Mouse (Mus musculus) ovary, postnatal 36 days (tissue): ENCODE measurements around the gene Egfl7.
A peak's percentile ranks its signal among the peaks of the same experiment; 100 is the strongest.

Experiments used
- DNase-seq: peaks from one replicate; pipeline ENCODE4 v3.0.0; 2022; ENCODE audit warnings: low spot score, mixed read lengths

The Egfl7 gene

DNA sequence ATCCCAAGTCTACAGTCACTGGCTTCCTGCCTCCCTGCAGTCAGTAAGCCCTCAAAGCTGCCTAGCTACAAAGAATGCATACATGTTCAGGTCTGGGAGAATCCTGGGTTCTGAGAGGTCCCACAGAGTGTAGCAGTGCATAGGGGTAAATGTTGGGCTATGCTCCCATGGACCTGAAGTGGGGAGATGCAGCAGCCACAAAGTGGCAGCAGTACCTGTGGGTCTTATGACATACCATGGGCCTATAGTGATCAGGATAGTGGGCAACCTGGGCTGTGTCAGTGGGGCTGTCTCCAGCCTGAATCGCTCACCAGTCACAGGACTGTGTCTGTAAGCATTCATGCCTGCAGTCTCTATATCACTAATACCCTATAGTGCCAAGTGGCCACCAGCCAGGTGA lies at the start of gene Egfl7:
Gene Egfl7 (plus strand): TSS at position 301 of the 400 bp plus-strand sequence.
- no peak for DNase-seq

DNA sequence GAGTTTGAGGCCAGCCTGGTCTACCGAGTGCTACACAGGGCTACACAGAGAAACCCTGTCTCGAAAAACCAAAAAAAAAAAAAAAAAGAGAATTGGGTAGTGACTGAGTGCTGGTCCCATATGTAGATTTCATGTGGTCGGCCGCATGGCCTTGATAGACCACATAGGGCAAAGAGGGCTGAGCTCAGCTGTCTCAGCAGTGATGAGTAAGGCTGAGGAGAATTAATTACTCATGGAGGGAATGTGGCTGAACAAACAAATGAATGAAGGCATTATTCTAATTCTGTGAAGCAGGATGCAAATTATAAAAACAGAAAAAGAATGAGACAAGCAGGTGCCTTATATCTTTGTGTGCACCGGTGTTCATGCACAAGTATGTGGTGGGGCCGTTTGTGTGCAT lies 48.0 kb upstream of the Egfl7 start:
- no peak for DNase-seq

DNA sequence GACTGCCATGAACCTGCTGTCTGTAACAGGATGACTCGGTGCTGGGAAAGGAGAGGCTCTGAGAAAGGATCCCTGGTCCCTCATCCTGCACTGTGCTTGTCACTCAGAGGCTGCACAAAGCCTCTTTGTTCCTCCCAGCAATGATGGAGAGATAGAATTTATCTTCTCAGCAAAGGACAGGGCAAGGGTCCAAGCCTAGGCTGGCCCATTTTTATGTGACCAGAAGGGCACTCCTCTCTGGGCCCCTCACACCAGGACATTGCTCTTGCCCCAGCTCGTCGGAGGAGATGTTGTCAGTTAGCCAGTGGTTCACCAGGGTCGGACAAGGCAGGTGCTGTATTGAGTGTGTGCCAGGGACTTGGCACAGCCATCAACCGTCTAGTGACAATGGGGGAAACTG lies 46.6 kb upstream of the Egfl7 start:
- DNase-seq: no peak

DNA sequence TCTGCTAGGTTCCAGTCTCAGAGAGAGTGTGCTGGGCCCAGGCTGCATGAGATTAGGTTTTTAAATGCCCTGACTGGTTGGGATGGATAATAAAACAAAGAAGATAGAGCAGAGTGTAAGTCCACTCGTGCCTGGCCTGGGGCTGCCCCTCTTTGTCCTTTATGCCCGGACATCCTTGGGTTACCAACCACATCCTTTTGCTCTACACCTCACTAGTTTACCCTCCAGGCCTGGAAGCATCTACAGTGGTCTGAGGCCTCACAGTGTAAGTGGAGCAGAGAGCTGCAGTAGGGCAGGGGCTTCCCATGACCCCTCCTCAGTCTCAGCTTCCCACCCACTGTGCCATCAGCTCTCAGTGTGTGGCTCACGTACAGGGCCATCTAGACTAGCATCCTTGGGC lies 45.7 kb upstream of the Egfl7 start:
- DNase-seq: no peak

DNA sequence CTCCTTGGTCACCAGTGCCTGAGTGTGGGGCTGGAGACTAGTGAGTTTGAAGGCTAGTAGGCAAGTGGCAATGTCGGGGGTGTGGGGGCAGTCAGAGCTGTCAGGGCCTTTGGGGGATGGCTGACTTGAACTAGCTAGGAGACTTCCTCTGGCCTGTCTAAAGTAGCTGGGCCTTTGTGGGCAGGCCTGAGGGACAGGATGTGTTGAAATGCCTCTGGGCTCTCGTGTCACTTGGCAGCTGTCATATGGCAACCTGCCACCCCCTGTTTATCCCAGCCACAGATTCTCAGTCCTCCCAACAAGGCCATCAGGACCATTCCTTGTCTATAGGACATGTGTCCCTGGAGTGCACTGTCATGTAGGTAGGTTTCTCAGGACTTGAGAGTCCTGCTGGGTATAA lies 45.2 kb upstream of the Egfl7 start:
- DNase-seq: no peak

DNA sequence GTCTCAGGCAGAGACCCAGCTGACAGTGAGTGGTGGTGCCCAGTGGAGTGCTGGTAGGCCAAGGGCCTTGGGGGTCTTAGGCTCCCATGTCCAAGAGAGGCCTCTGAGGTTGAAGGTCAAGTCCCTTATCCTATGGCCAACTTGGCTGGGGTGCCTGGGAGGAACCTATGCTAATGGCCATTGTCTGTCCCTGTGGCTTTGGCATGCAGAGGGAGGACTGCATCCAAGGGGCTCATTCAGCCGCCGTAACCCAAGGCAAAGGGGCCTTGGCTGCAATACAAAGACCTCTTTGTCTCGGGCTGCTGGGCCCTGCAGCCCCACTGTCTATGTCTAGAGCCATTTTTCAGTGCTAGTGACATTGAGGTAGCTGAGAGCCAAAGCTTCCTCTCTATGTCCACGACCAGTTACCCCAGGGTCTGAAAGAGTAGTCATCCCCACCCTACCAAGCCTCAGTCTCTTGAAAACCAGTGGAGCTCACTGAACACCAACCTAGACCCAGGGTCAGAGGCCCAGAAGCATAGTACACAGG lies 44.2 kb upstream of the Egfl7 start:
- DNase-seq: no peak

DNA sequence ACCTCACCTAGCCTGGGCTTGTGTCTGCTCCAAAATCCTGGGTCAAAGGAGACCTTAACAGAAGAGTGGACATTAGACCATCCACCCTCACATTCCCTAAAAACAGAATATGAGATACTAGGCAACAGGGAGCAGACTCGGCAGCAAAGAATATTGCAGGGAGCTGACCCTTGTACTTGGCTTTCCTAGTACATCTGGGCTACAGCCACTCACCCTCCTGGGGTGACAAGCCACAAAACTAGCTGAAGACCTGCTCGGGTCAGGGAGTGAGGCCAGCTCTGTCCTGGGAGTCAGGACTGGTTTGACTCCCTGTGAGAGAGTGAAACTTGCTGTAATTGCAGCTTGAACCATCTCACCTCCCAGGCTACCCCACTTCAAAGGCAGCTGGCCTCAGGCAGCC lies 40.3 kb upstream of the Egfl7 start:
- no peak for DNase-seq

DNA sequence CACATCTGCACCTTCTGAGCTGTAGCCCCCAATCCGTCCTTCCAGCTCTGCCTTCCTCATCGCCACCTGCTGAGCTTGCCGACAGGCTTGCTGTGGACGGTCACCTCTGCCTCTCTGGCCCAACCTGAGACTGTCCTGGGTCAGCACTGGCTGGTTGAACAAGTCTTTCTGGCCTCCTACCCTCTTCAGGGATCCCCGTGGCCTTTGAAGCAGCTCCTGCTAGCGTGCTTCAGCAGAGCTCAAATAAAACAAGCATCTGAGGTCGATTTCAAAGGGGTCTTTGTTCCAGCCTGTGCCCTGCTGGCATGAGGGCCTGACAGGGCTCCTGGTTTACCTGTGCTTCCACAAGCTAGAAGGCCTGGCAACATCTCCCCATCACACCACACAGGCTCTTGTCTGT lies 39.1 kb upstream of the Egfl7 start:
- no peak for DNase-seq

DNA sequence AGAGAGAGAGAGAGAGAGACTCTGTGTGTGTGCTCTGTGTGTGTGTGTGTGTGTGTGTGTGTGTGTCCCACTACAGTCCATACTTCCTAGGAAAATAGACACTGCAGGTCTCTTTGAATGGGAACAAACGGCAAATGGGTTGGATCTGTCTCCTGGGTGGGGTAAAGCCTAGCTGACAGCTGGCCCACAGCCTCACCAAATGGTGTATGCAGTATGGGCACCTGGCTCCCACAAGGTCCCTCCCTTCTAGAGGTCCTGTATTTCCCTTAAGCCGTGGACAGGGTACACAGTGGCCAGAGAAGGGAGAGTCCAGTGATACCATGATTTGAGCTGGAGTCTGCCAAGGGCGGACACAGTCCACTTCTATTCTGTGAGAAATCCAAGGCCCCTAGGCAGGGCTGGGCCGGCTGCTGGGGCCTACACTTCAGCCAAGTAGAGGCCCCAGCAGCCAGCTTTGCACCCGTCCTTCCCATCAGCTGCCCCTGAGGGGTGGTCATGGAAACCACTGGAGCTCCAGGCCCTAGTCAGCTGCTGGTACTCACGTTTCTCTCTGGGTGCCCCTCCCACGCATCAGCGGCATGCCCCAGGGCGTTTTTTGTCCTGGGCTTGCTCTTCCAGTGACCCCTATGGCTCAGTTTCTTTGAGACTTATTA lies 38.4 kb upstream of the Egfl7 start:
- no peak for DNase-seq

DNA sequence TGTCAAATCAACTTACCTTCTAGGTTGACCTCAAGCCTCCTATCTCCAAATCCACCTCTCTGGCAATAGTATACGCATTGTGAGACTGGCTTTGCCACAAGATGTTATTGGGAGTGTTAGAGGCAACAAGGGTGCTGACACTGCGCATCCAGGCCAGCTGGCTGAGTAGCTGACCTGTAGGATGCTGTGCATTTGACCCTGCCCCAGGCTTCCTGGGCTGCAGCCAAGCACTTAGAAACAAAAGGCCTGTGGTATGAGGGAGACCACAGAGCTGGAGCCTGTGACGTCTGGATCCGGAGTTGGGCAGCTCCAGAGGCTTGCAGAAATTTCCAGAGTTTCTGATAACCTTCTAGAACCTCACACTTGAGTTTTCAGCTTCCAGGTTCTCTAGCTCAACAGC lies 36.7 kb upstream of the Egfl7 start:
- no peak for DNase-seq

DNA sequence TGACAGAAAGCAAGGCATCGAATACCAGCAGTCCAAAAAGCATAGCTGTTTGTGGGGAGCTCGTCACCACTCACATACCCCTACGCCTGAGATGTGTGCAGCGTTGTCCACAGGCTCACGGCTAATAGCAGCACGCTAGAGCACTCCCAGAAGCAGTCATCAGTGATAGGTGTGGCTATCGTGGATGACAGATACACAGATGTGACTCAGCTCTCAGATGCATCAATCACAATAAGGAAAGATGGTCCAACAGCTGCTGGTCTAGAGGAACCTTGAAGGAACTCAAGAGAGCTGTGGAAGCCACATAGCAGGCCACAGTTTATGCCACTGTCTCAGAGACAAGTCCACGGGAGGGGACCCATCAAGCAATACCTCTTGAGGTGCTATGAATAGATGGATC lies 36.0 kb upstream of the Egfl7 start:
- no peak for DNase-seq

DNA sequence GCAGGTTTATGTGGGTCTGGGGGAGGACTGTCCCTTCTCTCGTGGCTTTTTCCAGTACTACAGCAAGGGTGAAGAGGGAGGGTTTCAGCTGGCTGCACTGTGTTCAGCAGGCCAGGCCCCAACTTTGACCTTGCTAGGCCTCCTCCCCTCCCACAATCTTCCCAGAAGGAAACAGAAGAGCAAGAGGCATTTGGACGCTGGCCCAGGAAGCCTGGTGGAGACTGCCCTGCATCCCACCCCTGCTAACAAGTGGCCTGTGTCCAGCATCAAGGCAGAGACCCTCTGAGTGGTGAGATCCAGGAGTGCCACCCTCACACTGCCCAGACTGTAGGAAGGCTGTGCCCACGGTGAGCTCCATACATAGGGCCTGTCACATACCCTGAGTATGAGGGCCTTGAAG lies 35.5 kb upstream of the Egfl7 start:
- DNase-seq: peak; percentile 57

DNA sequence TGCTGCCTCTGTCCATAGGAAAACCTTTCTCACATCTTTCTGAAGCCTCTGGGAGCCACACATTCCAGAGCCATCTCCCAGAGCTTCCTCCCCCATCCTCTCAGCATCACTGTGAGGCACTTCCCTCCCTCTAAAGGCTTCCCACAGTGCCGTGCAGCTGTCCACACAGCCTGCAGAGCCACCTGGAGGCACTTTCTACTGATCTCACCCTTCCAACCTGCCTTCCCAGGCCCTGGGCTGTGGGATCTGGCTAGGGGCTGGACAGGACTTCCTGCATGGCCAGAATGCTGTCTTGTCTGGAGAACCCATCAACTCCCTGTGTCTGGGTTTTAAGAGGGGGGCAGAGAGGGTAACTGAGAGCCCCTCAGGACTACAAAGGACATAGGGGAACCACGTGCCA lies 32.3 kb upstream of the Egfl7 start:
- no peak for DNase-seq

DNA sequence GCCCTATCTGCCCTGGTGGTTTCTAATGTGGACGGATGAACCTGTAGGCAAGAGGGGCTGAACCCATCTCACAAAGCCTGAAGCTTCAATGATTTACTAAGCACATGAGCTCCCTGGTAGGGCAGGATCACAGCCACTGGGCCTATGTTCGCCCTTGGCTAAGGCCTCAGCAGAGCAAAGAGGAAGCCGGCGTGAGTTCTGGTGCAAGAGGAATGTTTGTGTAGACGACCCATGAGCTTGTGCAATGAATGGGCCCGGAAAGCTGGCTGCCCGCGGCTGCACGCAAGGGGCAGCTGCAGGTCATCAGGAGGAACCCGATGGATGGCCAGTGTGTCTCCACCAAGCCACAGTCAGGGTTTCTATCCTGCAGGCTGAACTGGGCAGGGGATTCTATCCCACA lies 30.0 kb upstream of the Egfl7 start:
- DNase-seq: peak; percentile 41

DNA sequence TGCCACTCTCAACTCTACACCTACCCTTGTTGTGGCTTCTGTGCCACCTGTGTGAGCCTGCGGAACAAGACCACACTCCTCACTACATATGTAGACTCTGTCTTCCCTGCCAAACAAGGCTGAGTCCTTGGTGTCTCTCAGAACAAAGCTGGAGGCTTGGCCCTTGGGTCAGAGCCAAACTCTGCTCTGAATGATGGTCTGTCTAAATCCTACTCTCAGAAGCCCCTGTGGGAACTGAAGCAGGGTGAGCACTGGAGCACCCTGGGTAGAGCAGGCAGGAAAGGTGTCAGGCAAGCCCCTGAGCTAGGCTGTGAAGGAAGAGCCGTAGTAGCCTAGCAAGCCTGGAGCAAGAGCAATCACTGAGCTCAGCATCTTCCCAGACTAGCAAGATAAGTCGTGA lies 29.6 kb upstream of the Egfl7 start:
- no peak for DNase-seq

DNA sequence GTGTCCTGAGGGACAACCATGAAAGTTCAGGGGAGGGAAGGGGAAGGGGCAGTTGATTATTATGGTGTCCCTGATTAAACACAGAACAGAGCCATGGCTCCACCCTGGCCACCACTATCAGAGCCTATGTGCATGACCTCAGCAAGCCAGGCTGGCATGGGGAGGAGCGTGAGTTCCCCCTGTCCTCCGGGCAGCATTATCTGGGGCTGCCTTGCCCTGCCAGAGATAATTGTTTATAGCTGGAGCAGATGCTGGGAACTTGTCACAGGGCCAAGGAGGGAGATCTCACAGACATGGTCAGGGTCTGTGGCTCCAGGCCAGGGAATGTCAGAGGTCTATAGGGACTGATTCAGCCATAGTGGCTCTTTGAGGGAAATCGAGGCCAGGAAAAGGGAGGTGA lies 29.0 kb upstream of the Egfl7 start:
- peak; percentile 32 for DNase-seq

DNA sequence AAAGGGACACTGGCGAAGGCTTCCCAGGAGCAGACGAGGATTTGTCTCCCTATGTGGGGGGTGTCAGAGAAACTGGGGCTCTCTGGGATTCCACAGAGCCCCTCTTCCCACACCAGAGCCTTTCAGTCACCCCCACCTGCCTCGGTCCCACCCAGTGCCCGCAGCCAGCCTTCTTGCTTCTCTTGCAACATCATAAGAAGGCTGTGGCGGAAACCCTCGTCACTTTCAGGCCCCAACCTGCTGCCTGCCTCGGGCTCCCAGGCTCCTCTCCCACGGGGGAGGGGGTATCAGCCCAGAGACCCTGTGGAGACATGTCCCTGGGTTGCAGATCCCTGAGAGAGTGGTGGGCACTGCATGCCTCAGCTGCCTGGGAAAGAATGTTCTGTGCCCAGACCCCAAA lies 28.4 kb upstream of the Egfl7 start:
- no peak for DNase-seq

DNA sequence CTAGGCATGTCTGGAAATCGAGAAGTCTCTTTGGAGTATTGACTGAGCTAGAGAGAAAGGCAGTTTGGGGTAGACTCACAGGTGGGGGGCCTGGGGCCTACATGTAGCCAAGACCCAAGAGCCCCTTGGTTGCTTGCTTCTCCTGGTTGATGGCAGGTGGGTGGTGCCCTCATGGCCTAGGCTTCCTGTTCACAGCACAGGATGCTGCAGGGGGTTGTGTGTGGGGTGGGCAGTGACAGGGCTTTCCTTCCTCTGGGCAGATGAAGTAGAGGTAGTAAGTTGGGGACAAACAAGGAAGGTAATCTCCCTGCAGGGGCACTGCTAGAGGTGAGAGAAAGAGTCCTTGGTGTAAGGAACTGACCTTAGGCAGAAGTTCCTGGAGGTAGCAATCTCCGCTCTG lies 27.7 kb upstream of the Egfl7 start:
- no peak for DNase-seq

DNA sequence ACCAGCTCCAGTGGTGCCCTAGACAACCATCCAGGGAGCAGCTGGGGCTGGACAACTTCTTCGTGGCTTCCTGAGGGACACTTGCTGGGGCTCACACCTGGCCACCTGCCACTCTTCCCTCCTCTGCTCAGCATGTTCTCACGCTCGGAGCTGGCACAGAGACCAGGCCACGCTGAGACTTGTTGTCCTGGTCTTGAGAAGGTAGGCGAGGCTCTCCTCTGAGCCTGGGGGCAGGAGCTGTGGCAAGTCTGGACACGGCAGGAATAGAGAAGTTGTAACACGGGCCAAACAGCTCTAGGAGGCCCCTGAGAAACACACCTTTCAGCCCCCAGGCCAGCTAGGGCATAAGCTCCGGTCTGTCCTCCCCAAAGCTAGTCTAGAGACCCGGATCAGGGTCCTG lies 25.9 kb upstream of the Egfl7 start:
- DNase-seq: no peak

DNA sequence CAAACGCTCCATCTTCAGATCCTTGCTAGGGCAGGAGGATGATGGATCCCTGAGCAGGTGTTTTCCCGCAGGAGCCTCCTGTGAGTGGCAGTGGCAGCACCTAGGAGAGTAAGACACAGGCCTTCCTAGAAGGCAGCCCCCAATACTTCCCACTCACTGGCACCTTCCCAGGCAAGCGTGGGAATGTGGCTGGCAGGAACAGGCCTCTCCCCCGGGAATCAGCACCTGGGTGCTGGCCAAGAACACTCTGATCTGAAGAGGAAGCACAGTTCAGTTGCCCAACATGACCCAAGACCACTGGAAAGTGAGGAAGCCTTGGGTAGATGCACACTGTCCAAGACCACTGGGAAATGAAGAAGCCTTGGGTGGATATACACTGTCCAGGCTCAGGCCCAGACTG lies 24.7 kb upstream of the Egfl7 start:
- DNase-seq: peak; percentile 56

DNA sequence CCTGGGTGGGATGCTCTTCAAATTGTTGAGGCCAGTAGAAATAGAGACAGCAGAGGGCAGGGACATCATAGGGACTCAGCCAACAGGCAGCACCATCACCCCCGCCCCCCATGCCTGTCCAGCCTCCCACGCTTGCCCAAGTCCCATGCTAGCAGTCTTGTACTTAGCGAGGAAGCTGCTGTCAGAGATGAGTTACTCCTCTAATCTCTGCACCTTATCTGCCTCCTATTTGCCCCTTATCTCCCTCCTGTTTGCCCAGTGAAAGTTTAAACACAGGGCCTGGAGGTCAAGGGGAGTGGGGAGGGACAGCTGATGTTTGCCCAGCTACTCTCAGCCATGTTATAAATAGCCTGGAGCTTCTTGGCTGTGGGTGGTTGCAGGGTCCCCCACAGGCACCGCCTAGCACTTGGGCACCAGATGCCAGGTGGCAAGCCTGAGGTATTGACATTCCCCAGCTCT lies 23.2 kb upstream of the Egfl7 start:
- DNase-seq: peak; percentile 29

DNA sequence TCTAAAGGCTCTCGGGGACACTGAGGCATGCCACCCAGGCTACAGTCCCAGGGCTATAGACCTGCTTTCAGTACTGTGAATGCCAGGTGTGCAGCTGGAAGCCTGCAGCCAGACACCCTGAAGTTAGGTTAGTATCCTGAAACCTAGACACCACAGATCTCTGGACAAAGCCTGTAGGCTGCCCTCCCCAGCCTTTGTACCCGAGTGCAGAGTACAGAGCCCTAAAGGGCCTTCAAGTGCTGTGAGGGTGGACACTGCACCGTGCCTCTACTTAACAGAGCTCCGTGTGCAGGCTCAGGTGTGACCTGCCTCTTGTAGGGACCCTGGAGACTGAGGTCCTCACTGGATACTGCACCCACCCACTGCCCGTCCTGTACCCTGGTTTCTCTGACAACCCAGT lies 19.3 kb upstream of the Egfl7 start:
- DNase-seq: no peak

DNA sequence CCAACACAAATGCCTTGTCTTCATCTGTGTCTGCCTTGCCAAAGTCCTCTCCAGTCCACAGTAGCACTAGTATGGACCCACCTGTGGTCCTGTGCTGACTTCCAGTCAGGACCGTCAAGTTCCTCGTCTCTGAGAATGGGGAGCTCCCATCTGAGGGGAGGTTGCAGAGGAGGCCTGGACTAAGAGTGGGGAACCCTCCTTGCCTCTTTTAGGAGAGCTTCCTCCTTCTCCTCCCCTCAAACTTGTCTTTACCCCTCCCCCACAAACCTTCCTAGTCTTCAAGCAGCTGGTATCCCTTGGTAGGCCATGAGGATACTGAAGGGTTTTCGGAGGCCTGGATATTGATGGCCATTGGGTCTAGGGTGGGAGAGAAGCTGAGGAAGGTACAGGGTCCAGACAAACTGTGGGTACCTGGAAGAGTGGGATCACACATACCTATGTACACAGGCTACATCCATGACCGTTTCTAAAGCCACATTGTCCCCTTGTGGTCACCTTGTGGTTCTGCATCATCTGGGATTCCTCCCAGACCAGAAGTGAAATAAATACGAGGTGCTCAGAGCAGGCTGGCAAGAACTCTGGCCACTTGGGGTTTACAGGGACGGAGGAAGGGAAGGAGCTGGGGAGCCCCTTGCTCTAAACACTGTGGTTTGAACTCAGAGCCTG lies 18.3 kb upstream of the Egfl7 start:
- no peak for DNase-seq

DNA sequence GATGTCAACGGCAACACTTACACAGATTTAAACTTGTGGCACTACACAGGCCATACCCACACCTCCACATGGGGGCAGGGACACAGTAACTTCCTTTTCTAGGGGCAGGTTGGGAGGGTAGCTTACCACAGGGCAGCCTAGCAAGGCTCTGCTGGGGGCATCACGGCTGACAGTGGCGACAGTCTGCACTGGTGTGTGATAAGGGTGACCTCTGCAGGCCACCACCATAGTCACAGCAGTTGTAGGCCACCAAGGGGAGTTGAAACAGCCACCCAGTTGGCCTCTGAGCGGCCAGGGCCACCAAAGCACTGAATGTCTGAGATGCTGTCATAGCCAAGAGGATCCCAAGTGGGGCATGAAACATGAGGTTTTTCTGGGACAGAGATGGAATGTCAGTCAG lies 13.6 kb upstream of the Egfl7 start:
- DNase-seq: peak; percentile 39
